Mouse (Mus musculus) liver, embryonic 12.5 days (tissue): ENCODE results near the gene Smarcad1. TPM values are rescaled to one million over a fixed set of nuclear protein-coding genes. Genes with fewer than 3 reads are reported as not detected.
"Not testable (repeated sequence)": the region's sequence is repeated elsewhere in the genome, so short reads cannot be mapped to it uniquely, and the experiment has no call there.

ENCODE experiments used
- ATAC-seq: fragments of 200-750 bp; cut with Nextera tagmentation; 2 replicates; pipeline ENCODE4 v1.8.0; 2017; ENCODE audit warnings: moderate number of reproducible peaks, mild to moderate bottlenecking, moderate library complexity
- H3K27ac ChIP-seq: fragments of 300-500 bp; sonication (generic); 2 replicates; pipeline ENCODE4 v1.5.1; 2016; ENCODE audit warnings: mild to moderate bottlenecking
- H3K27me3 ChIP-seq: fragments of 300-500 bp; sonication (generic); replicated peaks from 2 replicates; pipeline ENCODE4 v1.6.1; 2016; ENCODE audit warnings: mild to moderate bottlenecking, moderate library complexity
- H3K36me3 ChIP-seq: fragments of 300-500 bp; sonication (generic); 2 replicates; pipeline ENCODE4 v1.6.1; 2016; ENCODE audit warnings: mild to moderate bottlenecking, moderate library complexity
- H3K4me1 ChIP-seq: fragments of 300-500 bp; sonication (generic); 2 replicates; pipeline ENCODE4 v1.6.1; 2016
- H3K4me2 ChIP-seq: fragments of 300-500 bp; sonication (generic); 2 replicates; pipeline ENCODE4 v1.6.1; 2016; ENCODE audit warnings: mild to moderate bottlenecking, moderate library complexity
- H3K4me3 ChIP-seq: fragments of 300-500 bp; sonication (generic); 2 replicates; pipeline ENCODE4 v1.5.1; 2016; ENCODE audit warnings: mild to moderate bottlenecking, moderate library complexity
- H3K9ac ChIP-seq: fragments of 300-500 bp; sonication (generic); 2 replicates; pipeline ENCODE4 v1.6.1; 2016; ENCODE audit warnings: mild to moderate bottlenecking, moderate library complexity
- H3K9me3 ChIP-seq: fragments of 300-500 bp; sonication (generic); replicated peaks from 2 replicates; pipeline ENCODE4 v1.6.1; 2016; ENCODE audit warnings: mild to moderate bottlenecking, moderate library complexity
- WGBS: fragments of 180-500 bp; shearing (Covaris S2); methylation state at CpG from one replicate; pipeline ENCODE4 v1.1.7; 2016; ENCODE audit not compliant: insufficient replicate concordance; 5-methylcytosine and 5-hydroxymethylcytosine counted together
- polyA plus RNA-seq: library from polyadenylated mRNA; unstranded; fragments of >200 nt; fragmentation: Nextera tagmentation; extraction: Ambion mirVana; gene quantifications from 2 replicates; pipeline ENCODE4 v1.2.1, GENCODE M21; 2016

Gene Smarcad1
- polyA plus RNA-seq, 1 experiment from 2014 or later = 33.2 TPM

DNA sequence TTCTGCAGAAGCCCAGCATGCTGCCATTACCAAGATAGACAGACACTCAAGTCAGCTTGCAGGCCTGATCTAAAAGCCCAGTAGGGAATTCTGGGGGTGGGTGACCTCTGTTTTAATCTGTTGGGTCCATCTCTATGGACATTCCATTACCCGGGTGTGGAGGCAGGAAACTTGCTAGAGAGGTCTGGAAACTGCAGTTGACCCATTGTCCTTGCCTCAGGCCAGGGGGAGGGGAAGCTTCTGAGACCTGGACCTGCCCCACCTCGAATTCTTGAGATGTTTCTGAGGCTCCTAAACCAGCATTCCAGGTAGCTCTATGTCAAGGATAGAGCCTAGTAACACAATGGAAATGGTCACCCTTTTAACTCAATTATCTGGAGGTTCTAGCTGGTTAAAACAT lies 17.7 kb upstream of the Smarcad1 start:
- no peaks in the 10 kb centered on the region for H3K4me1 ChIP-seq
- no peak overlapping the region for H3K4me3 ChIP-seq
- no peak overlapping the region for H3K4me2 ChIP-seq
- no peak overlapping the region for H3K9ac ChIP-seq
- no peak for ATAC-seq
- H3K36me3 ChIP-seq = no peaks in the 10 kb centered on the region
- H3K27me3 ChIP-seq = no peaks in the 10 kb centered on the region
- H3K27ac ChIP-seq = no peak overlapping the region
- WGBS = 30% methylated on average over 2 of the region's 2 CpGs
- no peaks in the 10 kb centered on the region for H3K9me3 ChIP-seq

DNA sequence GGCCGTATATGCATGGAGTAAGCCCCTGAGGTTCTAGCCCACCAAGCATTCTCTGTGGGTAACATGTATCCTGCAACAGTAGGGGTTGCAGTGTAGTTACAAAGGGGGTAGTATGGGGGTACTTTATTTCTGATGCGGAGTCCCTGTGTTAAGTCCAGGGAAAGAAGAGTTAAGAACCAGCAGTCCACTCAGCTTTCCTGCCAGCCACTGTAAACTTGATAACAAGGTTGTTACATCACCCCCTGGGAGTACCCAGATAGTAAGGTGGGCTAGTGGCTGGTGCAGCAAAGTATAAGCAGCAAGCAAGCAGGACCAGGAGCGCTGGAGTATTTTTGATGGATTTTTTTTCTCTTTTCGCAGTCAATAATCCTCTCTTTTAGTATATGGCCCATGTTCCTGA lies 17.3 kb upstream of the Smarcad1 start:
- no peak overlapping the region for H3K9ac ChIP-seq
- H3K27ac ChIP-seq = no peak overlapping the region
- H3K27me3 ChIP-seq = no peaks in the 10 kb centered on the region
- no peaks in the 10 kb centered on the region for H3K4me1 ChIP-seq
- no peak overlapping the region for H3K4me3 ChIP-seq
- H3K36me3 ChIP-seq = no peaks in the 10 kb centered on the region
- WGBS = 80% methylated on average over 4 of the region's 4 CpGs
- ATAC-seq = no peak
- H3K4me2 ChIP-seq = no peak overlapping the region
- H3K9me3 ChIP-seq = no peaks in the 10 kb centered on the region

DNA sequence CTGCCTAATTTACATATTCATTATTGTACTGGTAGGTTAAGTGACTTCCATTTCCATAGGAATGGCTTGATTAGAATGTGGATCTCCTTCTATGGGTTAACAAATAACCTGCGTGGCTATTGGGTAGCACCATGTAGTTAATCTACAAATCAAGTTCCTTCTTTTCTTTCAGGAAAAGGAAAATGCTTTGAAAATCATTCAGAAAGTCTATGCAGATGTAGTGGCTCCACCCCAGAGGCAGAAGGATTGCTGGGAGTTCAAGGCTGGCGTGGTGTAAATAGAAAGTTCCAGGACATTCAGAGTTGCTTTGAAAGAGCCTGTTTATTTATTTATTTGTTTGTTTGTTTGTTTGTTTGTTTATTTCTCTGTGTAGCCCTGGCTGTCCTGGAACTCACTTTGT lies 7.7 kb upstream of the Smarcad1 start:
- no peaks in the 10 kb centered on the region for H3K27me3 ChIP-seq
- ATAC-seq = no peak
- WGBS = 76% methylated on average over 2 of the region's 2 CpGs

DNA sequence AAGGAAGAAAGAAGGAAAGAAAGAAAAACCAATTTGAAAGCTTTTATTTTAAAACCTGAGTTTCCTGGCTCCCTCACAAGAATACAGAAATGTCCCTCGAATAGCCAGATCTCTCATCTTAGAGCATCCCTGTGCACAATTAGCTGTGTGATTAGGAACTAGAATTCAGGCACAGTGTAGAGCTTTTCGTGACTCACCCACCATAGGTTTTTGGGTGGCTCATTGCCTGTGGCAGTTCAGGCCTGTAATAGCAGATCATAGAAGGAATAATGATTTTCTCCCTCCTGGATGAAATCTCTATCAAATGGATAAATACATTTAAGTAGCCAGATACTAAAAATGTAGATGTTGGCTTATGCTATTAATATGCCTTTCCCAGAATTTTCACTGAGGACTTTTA lies 6.9 kb upstream of the Smarcad1 start:
- Histone ChIP-seq H3K27ac (no peak overlapping the region), H3K4me3 (no peak overlapping the region), H3K27me3 (no peaks in the 10 kb centered on the region), H3K4me1 (no peaks in the 10 kb centered on the region), H3K4me2 (no peak overlapping the region), H3K9me3 (no peaks in the 10 kb centered on the region), H3K9ac (no peak overlapping the region), H3K36me3 (no peaks in the 10 kb centered on the region)
- ATAC-seq = no peak
- WGBS = 52% methylated on average over 2 of the region's 2 CpGs

More for the DNA sequence above, 7.7 kb upstream of the Smarcad1 start:
- H3K27ac ChIP-seq = no peak overlapping the region
- no peak overlapping the region for H3K4me2 ChIP-seq
- H3K4me1 ChIP-seq = no peaks in the 10 kb centered on the region
- no peak overlapping the region for H3K9ac ChIP-seq
- H3K9me3 ChIP-seq = no peaks in the 10 kb centered on the region
- no peak overlapping the region for H3K4me3 ChIP-seq
- H3K36me3 ChIP-seq = no peaks in the 10 kb centered on the region

DNA sequence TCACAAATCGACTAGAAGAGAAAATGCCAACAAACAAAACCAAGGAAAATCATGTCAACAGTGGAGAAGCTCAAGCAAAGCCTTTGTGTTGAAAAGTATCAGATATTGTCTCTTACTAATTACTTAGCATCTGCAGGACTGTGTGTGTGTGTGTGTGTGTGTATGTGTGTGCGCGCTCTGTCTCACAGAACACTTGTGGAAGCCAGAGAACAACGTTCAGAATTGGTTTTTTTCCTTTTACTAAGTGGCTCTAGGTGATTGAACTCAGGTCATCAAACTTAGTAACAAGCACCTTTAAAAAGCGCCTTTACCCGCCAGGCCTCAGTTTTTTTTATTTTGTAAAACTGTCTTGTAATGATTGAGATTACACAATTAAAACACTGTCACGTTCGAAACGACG lies 451 bp upstream of the Smarcad1 start:
- no peak for ATAC-seq
- H3K4me1 ChIP-seq = peaks cover 12% of the 10 kb centered on the region
- H3K9ac ChIP-seq = no peak overlapping the region
- peaks cover 31% of the 10 kb centered on the region for H3K36me3 ChIP-seq
- peak overlapping the region; percentile 84 for H3K4me3 ChIP-seq
- H3K27me3 ChIP-seq = no peaks in the 10 kb centered on the region
- peak overlapping the region; percentile 74 for H3K4me2 ChIP-seq
- no peak overlapping the region for H3K27ac ChIP-seq
- 39% methylated on average over 10 of the region's 10 CpGs for WGBS
- H3K9me3 ChIP-seq = no peaks in the 10 kb centered on the region

DNA sequence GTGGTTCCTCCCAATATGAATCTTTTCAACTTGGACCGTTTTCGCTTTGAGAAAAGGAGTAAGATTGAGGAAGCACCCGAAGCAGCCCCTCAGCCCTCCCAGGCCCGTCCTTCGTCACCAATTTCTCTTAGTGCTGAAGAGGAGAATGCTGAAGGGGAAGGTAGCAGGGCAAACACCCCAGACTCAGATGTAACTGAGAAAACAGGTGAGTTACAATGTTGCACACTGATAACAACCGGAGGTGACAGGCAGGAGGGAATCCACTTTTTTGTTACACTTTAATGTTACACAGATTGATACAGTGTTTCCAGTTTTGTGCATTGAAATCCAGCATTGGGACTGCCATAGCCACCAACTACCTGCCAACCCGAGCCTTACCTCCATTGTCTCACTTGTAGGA lies 858 bp downstream of the Smarcad1 start:
- Histone ChIP-seq H3K36me3 (peaks cover 37% of the 10 kb centered on the region), H3K4me3 (peak overlapping the region; percentile 84), H3K9ac (peak overlapping the region; percentile 87), H3K4me2 (peak overlapping the region; percentile 74), H3K27ac (peak overlapping the region; percentile 82), H3K9me3 (no peaks in the 10 kb centered on the region), H3K4me1 (peaks cover 12% of the 10 kb centered on the region), H3K27me3 (no peaks in the 10 kb centered on the region)
- ATAC-seq = no peak
- WGBS = 9% methylated on average over 7 of the region's 7 CpGs

DNA sequence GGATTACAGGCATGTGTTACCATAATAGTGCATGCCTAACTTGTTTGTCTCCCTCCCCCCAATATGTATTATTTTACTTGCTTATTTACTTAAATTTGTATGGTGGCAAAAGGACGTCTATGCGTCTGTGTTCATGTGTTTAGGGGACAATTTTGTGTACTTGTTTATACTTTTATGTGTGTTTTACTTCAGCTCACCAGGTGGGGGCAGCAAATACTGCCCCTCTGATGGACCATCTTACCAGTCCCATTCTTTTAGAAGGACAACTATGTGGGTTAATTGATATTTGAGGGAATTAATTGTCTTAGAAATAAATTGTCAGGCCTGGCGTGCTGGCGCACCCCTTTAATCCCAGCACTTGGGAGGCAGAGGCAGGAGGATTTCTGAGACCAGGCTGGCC lies 6.7 kb downstream of the Smarcad1 start:
- Histone ChIP-seq H3K27ac (no peak overlapping the region), H3K9ac (no peak overlapping the region), H3K9me3 (no peaks in the 10 kb centered on the region), H3K4me2 (no peak overlapping the region), H3K27me3 (no peaks in the 10 kb centered on the region), H3K36me3 (peaks cover 86% of the 10 kb centered on the region), H3K4me1 (no peaks in the 10 kb centered on the region), H3K4me3 (no peak overlapping the region)
- WGBS = 82% methylated on average over 4 of the region's 4 CpGs
- ATAC-seq = no peak

DNA sequence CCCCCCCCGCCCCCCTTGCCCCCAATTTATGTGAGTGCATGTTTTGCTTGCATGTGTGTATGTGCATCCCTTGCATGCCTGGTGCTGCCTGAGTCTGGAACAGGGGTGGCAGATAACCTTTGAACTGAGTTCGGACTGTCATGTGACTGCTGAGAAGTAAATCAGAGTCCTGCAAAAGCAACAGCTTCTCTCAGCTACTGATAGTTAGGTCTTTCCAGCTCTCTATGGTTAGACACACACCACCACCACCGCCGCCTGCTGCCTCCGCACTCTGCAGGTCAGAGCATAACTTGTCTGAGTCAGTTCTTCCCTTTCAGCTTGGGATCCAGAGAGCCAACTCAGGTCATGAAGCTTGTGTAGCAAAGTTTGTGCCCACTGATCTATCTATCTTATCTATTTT lies 14.2 kb downstream of the Smarcad1 start:
- peaks cover 75% of the 10 kb centered on the region for H3K36me3 ChIP-seq

DNA sequence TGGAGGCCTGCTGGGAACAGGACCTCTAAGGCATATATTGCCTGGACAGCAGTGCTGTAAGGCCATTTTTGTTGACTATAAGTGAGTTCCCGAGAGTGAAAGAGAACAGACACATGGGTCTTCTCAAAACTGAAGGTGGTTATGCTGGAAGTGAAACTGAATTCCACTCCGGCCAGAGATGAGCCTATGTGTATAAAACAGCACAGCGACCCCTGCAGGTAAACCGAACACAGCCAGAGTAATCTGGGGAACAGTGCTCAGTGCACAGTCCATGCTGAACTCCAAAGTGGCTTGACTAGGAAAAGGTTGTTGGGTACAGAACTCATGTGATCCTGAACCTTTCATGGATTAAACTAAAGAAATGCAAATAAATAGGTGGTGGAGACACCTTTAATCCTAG lies 14.8 kb downstream of the Smarcad1 start:
- not testable (repeated sequence) for H3K4me3 ChIP-seq, ATAC-seq, H3K27ac ChIP-seq, H3K4me1 ChIP-seq, H3K9ac ChIP-seq, H3K4me2 ChIP-seq, H3K27me3 ChIP-seq, H3K9me3 ChIP-seq
- peaks cover 75% of the 10 kb centered on the region for H3K36me3 ChIP-seq
- WGBS = 73% methylated on average over 4 of the region's 4 CpGs

More for the DNA sequence above, 14.2 kb downstream of the Smarcad1 start:
- Histone ChIP-seq H3K9me3 (no peaks in the 10 kb centered on the region), H3K9ac (no peak overlapping the region), H3K4me2 (no peak overlapping the region), H3K27ac (no peak overlapping the region), H3K4me1 (no peaks in the 10 kb centered on the region), H3K4me3 (no peak overlapping the region), H3K27me3 (no peaks in the 10 kb centered on the region)
- ATAC-seq = no peak
- WGBS = 77% methylated on average over 5 of the region's 5 CpGs

DNA sequence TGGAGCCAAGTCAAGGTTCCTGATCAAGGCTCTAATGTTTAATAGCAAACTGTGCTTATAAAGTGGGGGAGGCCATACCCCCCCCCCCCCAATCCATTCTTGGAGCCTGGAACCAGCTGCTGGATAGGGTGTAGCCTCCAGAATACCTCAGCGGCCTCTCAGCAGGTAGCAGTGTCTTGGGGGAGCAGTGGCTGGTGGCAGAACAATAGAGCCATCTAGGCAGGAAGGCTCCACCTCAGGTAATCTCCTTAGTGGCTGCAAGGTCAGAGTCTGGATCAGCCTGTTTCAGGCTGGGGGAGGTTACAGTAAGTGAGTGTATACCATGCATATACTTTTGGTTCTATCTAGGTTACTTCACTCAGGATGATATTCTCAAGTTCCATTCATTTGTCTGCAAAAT lies 18.7 kb downstream of the Smarcad1 start:
- H3K27ac ChIP-seq = no peak overlapping the region
- H3K9ac ChIP-seq = no peak overlapping the region
- H3K36me3 ChIP-seq = peaks cover 72% of the 10 kb centered on the region
- H3K4me3 ChIP-seq = no peak overlapping the region
- no peaks in the 10 kb centered on the region for H3K27me3 ChIP-seq
- no peaks in the 10 kb centered on the region for H3K9me3 ChIP-seq
- WGBS = 95% methylated on average over 1 of the region's 1 CpGs
- no peak overlapping the region for H3K4me2 ChIP-seq
- ATAC-seq = no peak
- H3K4me1 ChIP-seq = no peaks in the 10 kb centered on the region

DNA sequence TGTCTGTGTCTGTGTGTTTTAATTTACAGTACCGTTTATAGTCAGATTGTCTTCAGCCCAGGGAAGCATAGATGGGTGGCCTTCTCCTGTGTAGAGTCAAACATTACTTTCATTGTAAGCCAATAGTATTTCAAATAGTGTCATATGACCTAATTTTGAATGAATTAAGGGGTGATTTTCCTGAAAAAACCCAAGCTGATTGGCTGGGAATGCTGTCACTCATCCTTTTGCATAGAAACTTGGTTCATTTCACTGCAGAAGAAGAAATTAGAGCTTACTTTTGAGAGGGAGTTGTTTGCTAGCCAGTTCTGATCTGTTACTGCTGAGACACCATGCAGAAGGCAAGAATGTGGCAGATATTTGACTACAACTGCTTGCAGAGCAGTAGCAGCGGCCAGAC lies 32.8 kb downstream of the Smarcad1 start:
- H3K36me3 ChIP-seq = peaks cover 70% of the 10 kb centered on the region
- 90% methylated on average over 2 of the region's 2 CpGs for WGBS
- H3K27me3 ChIP-seq = no peaks in the 10 kb centered on the region
- no peak overlapping the region for H3K4me2 ChIP-seq
- H3K27ac ChIP-seq = no peak overlapping the region
- H3K4me1 ChIP-seq = no peaks in the 10 kb centered on the region
- H3K4me3 ChIP-seq = no peak overlapping the region
- ATAC-seq = no peak
- H3K9ac ChIP-seq = no peak overlapping the region
- no peaks in the 10 kb centered on the region for H3K9me3 ChIP-seq

DNA sequence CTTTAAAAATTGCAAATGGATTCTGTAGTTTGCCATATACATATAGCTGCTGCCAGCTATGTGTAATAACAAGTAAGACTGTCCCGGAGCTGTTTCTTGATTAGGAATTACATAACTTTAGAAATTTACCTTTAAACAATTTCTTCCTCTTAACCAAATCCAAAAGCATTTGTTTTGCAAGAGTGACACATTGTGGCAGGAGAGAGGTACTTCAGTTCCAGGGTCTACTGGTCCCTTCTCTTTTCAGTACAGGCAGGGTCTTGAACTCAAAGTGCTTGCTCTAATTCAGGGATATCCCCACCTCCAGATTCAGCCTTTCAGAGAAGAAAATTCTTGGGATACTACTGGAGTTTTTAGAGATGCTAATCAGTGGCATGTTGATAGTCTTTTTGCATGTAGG lies 36.8 kb downstream of the Smarcad1 start:
- Histone ChIP-seq H3K4me2 (no peak overlapping the region), H3K9me3 (no peaks in the 10 kb centered on the region), H3K27me3 (no peaks in the 10 kb centered on the region), H3K27ac (no peak overlapping the region), H3K36me3 (peaks cover 56% of the 10 kb centered on the region), H3K4me3 (no peak overlapping the region), H3K4me1 (no peaks in the 10 kb centered on the region), H3K9ac (no peak overlapping the region)
- no peak for ATAC-seq
- WGBS = 79% methylated on average over 1 of the region's 1 CpGs

DNA sequence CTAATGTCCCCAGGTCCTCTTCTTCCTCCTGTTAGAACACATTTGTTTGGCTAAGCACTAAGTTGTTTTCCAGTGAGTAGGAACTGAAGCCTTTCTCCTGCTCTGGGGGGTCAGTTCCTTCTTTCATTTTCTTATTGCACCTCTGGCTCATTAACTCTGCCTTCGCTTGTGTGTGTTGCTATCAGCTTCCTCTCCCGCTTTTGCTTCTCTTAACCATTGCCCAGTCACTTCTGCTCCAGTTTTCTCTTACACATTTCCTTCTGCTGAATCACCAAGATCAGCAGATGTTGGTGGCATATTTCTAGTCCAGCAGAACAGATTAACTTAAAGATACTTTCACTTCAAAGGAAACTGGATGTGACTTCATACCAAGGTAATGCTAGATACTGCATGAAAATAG lies 72.5 kb downstream of the Smarcad1 start:
- Histone ChIP-seq H3K36me3 (peaks cover 66% of the 10 kb centered on the region), H3K9me3 (no peaks in the 10 kb centered on the region), H3K4me1 (no peaks in the 10 kb centered on the region), H3K9ac (no peak overlapping the region), H3K4me3 (no peak overlapping the region), H3K27ac (no peak overlapping the region), H3K27me3 (no peaks in the 10 kb centered on the region), H3K4me2 (no peak overlapping the region)
- WGBS = 62% methylated on average over 2 of the region's 2 CpGs
- ATAC-seq = no peak
